Comparison of ENCODE assay signal across 10 mouse cellular contexts in genomic region chr6:129399945-129400344, GRCm38 (mm10). TPM values are rescaled to one million over a fixed set of nuclear protein-coding genes. Genes with fewer than 3 reads are reported as not detected.
DNase-seq lines count a peak whose midpoint lies in the region; ATAC-seq and TF ChIP-seq lines count a peak whose summit lies in the region.
"Had no signal": no experiment of that assay in that cellular context is flagged by ENCODE, and none has a peak within 500 bp of the region (broad histone marks: within the 10 kb centered on the region; RNA-seq: fewer than 3 reads in every experiment).

No protein-coding gene starts in this region.

- 0 out of 2 replicates have a peak, but pooled peaks cover 3% of the 10 kb centered on the region for H3K4me1 ChIP-seq in liver, postnatal 0 days (ENCODE audit: insufficient read depth)
- H3K4me1 ChIP-seq: neural tube, embryonic 15.5 days had no signal

- TF ChIP-seq EP300 in liver, postnatal 0 days (IDR thresholded peaks at IDR 0.05; ENCODE audit: low read depth) = no peak

- no peak overlapping the region for H3K4me3 ChIP-seq in liver, postnatal 0 days (ENCODE audit: low read depth, low read length)
- H3K4me3 ChIP-seq: neural tube, embryonic 15.5 days had no signal

- no peak for TF ChIP-seq CTCF in liver, postnatal 0 days (IDR thresholded peaks at IDR 0.05; ENCODE audit: low read depth)

- peak; percentile 83 for ATAC-seq in liver, postnatal 0 days
- ATAC-seq in megakaryocyte progenitor cell, adult 5-6 weeks (replicated peaks; ENCODE audit: poor library complexity) = no peak

- intact Hi-C loops in heart, postnatal 36 days (cut with DNase I) = no loop called here

- DNase-seq in adrenal gland, adult (ENCODE audit: inconsistent age in 2 of 2, low spot score in 1 of 2) = peak; percentile 20 to 63
- no peak for DNase-seq in adrenal gland, adult 8-10 months
- DNase-seq in 416B (ENCODE audit: low read depth) = peak; percentile 68
- DNase-seq in heart, postnatal 36 days = peak; percentile 25 to 41
- peak; percentile 66 for DNase-seq in liver, postnatal 0 days
- no peak for DNase-seq in thymus, adult 18-20 months
- no peak for DNase-seq in cerebellum, postnatal 25 days

- H3K4me2 ChIP-seq in liver, postnatal 0 days (ENCODE audit: low read depth, low read length) = no peak overlapping the region
- H3K4me2 ChIP-seq: neural tube, embryonic 15.5 days had no signal

- H3K27ac ChIP-seq in liver, postnatal 0 days (ENCODE audit: low read depth) = 0 out of 2 replicates have a peak overlapping the region, but pooled peaks have one; percentile 19
- H3K27ac ChIP-seq: neural tube, embryonic 15.5 days had no signal

- 43% methylated on average over 6 of the region's 6 CpGs for WGBS in liver, postnatal 0 days (ENCODE audit: insufficient replicate concordance)

- no peaks in the 10 kb centered on the region for H3K27me3 ChIP-seq in liver, postnatal 0 days (ENCODE audit: insufficient read depth, low read length)
- H3K27me3 ChIP-seq: neural tube, embryonic 15.5 days had no signal

- no peaks in the 10 kb centered on the region for H3K9me3 ChIP-seq in liver, postnatal 0 days (ENCODE audit: low read length)
- H3K9me3 ChIP-seq: neural tube, embryonic 15.5 days had no signal

- no peak overlapping the region for H3K9ac ChIP-seq in liver, postnatal 0 days (replicated peaks)
- H3K9ac ChIP-seq: neural tube, embryonic 15.5 days had no signal

- H3K36me3 ChIP-seq in liver, postnatal 0 days (replicated peaks; ENCODE audit: insufficient read depth, low read length) = no peaks in the 10 kb centered on the region
- H3K36me3 ChIP-seq: neural tube, embryonic 15.5 days had no signal

RNA-seq across cellular contexts. Expression of gene Clec1b, which starts 2.8 kb away (rescaled TPM):
- total RNA-seq in adrenal gland, adult 8-10 months (2022) = 1 to 10 TPM; 1.3 to 2.6 (median 2.2) TPM
- 1 to 10 TPM; 1.5 to 1.7 TPM for total RNA-seq in heart, postnatal 36 days (2021)
- polyA plus RNA-seq in liver, postnatal 0 days (2015; fragmentation: Nextera tagmentation; extraction: Ambion mirVana) = 53.8 and 56.0 TPM in 2 replicates
- 0.17 and 0.22 TPM in 2 replicates for total RNA-seq in megakaryocyte progenitor cell, adult 5-6 weeks (2015)
- total RNA-seq in megakaryocyte progenitor cell, adult 5-6 weeks (2017) = 0.17 and 0.42 TPM in 2 replicates
- total RNA-seq: left cerebral cortex, postnatal 25 days had no signal

RNA-seq across cellular contexts. Expression of gene Clec9a, which starts 8.7 kb away (rescaled TPM):
- total RNA-seq in adrenal gland, adult 8-10 months (2022) = 1 to 10 TPM in 2 of 4 experiments, under 1 TPM in 2; 0.24 to 2.7 (median 1.2) TPM
- under 1 TPM; 0.31 to 0.33 TPM for total RNA-seq in heart, postnatal 36 days (2021)
- polyA plus RNA-seq in liver, postnatal 0 days (2015; fragmentation: Nextera tagmentation; extraction: Ambion mirVana) = 0.56 and 0.92 TPM in 2 replicates
- total RNA-seq in megakaryocyte progenitor cell, adult 5-6 weeks (2015) = 5.2 and 6.3 TPM in 2 replicates
- total RNA-seq in megakaryocyte progenitor cell, adult 5-6 weeks (2017) = 2.0 and 3.4 TPM in 2 replicates
- total RNA-seq: left cerebral cortex, postnatal 25 days had no signal

RNA-seq across cellular contexts. Expression of gene Clec12b, which starts 14.3 kb away (rescaled TPM):
- under 1 TPM in 2 of 4 experiments, not detected in 2; 0.52 to 0.70 TPM for total RNA-seq in adrenal gland, adult 8-10 months (2022)
- total RNA-seq in heart, postnatal 36 days (2021) = under 1 TPM in 1 of 2 experiments, not detected in 1; 0.19 TPM
- 0.11 TPM in 1 of 2 replicates, not detected in the other for polyA plus RNA-seq in liver, postnatal 0 days (2015; fragmentation: Nextera tagmentation; extraction: Ambion mirVana)
- not detected in 2 replicates for total RNA-seq in megakaryocyte progenitor cell, adult 5-6 weeks (2015)
- not detected in 2 replicates for total RNA-seq in megakaryocyte progenitor cell, adult 5-6 weeks (2017)
- total RNA-seq: left cerebral cortex, postnatal 25 days had no signal

RNA-seq across cellular contexts. Expression of gene Clec1a, which starts 51.9 kb away (rescaled TPM):
- total RNA-seq in adrenal gland, adult 8-10 months (2022) = 1 to 10 TPM; 4.9 to 9.2 (median 7.6) TPM
- 10 to 100 TPM in 1 of 2 experiments, 1 to 10 TPM in 1; 9.8 to 11.1 TPM for total RNA-seq in heart, postnatal 36 days (2021)
- polyA plus RNA-seq in liver, postnatal 0 days (2015; fragmentation: Nextera tagmentation; extraction: Ambion mirVana) = 0.65 and 1.0 TPM in 2 replicates
- total RNA-seq in megakaryocyte progenitor cell, adult 5-6 weeks (2015) = 0.12 TPM in 1 of 2 replicates, not detected in the other
- 0.12 and 0.78 TPM in 2 replicates for total RNA-seq in megakaryocyte progenitor cell, adult 5-6 weeks (2017)

RNA-seq across cellular contexts. Expression of gene Clec12a, which starts 57.5 kb away (rescaled TPM):
- 1 to 10 TPM in 3 of 4 experiments, under 1 TPM in 1; 0.55 to 5.7 (median 2.9) TPM for total RNA-seq in adrenal gland, adult 8-10 months (2022)
- 1 to 10 TPM; 1.1 TPM for total RNA-seq in heart, postnatal 36 days (2021)
- polyA plus RNA-seq in liver, postnatal 0 days (2015; fragmentation: Nextera tagmentation; extraction: Ambion mirVana) = 14.2 and 14.6 TPM in 2 replicates
- total RNA-seq in megakaryocyte progenitor cell, adult 5-6 weeks (2015) = 726 and 820 TPM in 2 replicates
- total RNA-seq in megakaryocyte progenitor cell, adult 5-6 weeks (2017) = 640 and 745 TPM in 2 replicates

Comparison
In these comparisons a context has a peak if more than half of its experiments do, and no peak if none do; other contexts are left out.
1. DNase-seq: peak in adrenal gland, adult (2 of 2), 416B (single experiment), heart, postnatal 36 days (2 of 2) and liver, postnatal 0 days (single experiment); none in adrenal gland, adult 8-10 months (single experiment), thymus, adult 18-20 months (0 of 2) and cerebellum, postnatal 25 days (0 of 2).